Mouse (Mus musculus) T-helper 17 cell (primary cell): Measurements from ENCODE around the gene Rnf157.

Experiments
- in situ Hi-C, 2 experiments: fragments of 300-600 bp; cut with MboI, MseI; formaldehyde crosslinking; loops; 1 replicate in 1 of 2; 2 replicates in 1 of 2; pipeline ENCODE4 v1.15.1; 2025; ENCODE audit warnings: high pct_unique_total_duplicates in 2 of 2

The Rnf157 gene

DNA sequence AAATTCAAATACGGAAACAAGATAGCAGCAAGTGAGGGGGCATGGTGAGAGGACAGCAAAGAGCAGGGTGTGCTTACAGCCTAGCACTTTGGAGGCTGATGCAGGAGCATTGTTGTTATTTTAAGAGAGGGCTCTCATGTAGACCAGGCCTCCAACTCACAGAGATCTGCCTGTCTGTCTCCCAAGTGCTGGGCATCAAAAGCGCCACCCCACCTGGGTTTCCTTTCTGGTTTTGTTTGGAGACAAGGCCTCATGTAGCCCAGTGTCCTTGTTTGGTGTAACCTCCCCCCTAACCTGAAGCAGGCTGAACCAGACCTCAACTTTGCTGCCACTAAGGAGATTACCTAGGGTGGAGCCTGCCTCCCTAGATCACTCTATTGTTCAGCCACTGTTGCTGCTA is 9.7 kb upstream of the Rnf157 start:
- in situ Hi-C loops: loop anchor here (25.0 kb wide), 4 partner anchors 915 to 1915 kb away; partner anchors contain the start of genes Cep295nl (in 1 of the 2), Cyth1 (in 1 of the 2), Nat9 (in 1 of the 2) and Tmem104 (in 1 of the 2)

DNA sequence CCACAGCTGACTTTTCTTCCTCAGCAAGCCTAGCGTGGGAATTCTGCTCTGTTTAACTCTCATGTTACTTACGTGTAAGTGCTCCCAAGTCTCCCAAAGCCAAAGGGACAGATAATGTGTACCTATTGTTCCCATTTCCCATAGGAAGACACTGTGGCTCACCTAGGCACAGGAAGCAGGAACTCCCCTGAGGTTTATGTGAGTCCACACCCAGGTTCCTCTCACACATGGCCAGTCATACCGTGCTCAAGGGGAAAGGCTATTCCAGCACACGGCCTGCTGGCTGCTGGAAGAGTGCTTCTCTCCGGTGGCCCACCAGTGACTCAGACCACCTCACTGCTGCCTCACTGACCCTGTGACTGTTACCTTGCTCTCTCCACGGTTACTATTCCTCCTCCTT is 8.3 kb upstream of the Rnf157 start:
- in situ Hi-C loops: loop anchor here (25.0 kb wide), 4 partner anchors 916 to 1916 kb away; partner anchors contain the start of genes Cep295nl (in 1 of the 2), Cyth1 (in 1 of the 2), Nat9 (in 1 of the 2) and Tmem104 (in 1 of the 2)

DNA sequence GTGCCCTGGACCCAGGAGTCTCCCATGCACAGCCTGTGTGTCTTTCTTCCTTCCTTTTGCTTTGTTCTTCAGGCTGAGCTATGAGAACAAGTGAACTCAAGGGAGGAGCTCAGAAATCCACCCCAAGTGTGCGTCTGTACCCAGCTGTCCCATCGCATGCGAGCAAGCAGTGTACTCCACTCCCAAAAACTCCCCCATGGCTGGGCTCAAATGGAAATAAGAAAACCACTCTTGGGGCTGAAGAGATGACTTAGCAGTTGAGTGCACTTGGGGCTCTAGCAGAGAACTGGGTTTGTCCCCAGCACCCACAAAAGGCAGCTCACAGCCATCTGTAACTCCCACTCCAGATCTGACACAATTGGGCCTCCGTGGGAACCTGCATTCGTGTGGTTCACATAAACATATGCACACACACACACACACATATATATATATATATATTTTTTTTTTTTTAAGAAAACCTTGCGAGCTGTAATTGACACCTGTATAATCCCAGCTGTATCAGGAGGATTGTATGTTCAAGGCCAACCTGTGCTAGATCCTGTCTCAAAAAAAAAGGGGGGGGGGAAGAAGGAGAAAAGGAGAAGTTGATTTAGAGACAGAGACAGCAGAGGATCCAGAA is 6.1 kb upstream of the Rnf157 start:
- in situ Hi-C loops: loop anchor here (25.0 kb wide), 4 partner anchors 918 to 1918 kb away; partner anchors contain the start of genes Cep295nl (in 1 of the 2), Cyth1 (in 1 of the 2), Nat9 (in 1 of the 2) and Tmem104 (in 1 of the 2)

DNA sequence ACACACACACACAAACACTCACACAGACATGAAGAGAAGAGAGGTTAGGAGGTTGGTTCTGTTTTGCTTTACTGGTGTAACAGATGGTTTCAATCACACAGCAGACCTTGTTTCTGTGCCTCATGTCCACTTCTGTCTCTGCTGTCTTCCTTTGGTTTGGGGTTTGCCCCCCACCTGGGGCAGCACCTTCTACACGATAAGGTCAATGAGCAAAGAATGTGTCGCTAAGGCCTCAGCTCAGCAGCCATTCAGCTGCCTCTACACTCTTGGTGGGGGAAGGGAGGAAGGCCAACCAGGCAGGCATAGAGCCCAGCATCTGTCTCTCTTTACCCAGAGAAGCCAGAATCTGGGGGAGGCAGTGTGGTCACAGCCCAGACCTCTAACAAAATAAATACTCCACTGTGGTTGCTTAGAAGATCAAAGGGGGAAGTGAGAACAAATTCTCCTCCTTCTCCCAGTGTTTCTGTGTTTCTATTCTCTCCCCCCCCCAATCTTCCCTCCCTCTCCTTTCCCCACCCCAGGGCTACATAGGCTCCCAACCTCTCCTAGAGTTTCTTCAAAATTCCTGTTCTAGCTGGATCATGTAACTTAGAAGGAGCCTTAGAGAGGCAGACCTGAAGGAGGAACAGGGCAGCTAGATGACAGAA is 5.5 kb upstream of the Rnf157 start:
- in situ Hi-C loops: loop anchor here (25.0 kb wide), 4 partner anchors 919 to 1919 kb away; partner anchors contain the start of genes Cep295nl (in 1 of the 2), Cyth1 (in 1 of the 2), Nat9 (in 1 of the 2) and Tmem104 (in 1 of the 2)

DNA sequence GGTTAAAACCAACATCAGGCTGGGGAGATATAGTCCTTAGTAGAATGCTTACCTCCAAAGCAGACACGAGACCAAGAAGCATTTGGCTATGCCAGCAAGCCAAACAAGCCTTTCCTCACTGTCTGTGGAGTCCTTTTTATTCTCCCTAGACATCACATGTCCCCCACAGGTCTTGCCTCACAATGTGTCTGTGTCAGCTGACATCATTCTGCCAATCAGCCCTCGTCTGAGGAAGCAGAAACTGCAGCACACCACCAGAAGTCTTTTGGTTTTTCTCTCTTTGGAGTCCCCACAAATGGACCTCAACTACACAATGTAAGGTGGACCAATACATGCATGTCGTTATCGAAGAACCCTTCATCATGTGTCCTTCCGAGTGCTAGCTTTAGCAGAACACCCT is 4.2 kb upstream of the Rnf157 start:
- in situ Hi-C loops: loop anchor here (25.0 kb wide), 4 partner anchors 920 to 1920 kb away; partner anchors contain the start of genes Cep295nl (in 1 of the 2), Cyth1 (in 1 of the 2), Nat9 (in 1 of the 2) and Tmem104 (in 1 of the 2)

DNA sequence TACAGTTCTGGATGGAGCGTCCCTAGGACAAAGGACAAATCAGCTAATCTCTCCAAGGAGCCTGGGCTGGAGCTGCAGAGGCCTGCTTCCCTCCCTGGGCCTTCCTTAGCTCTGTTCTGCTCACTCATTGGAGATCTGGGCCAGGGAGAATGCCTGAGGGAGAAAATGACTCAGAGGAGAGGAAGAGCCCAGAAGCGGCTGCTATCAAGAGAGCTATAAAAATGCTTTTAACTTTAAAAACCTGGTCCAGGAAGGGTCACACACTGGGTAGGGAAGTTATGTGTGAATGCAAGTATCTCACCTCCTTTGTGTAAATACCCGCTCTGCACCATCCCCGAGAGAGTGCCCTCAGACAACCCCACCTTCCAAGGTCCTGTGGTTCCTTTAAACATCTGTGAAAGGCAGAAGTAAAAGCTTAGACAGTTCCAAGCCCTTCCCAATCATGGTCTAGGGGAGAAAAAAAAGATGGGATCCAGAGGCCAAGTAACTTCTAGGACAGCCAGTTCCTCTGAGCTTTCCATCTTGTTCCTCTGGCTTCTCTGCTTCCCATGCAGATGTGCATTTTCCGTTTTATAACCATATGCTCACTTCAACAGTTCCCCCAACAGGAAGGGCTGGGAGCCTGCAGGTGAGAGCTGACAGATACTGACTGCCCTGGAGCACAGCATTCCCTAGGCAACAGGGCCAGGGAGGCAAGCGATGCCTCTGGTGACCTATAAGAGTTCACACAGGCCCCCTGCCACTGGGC is 3.5 kb upstream of the Rnf157 start:
- in situ Hi-C loops: loop anchor here (25.0 kb wide), 4 partner anchors 921 to 1921 kb away; partner anchors contain the start of genes Cep295nl (in 1 of the 2), Cyth1 (in 1 of the 2), Nat9 (in 1 of the 2) and Tmem104 (in 1 of the 2)

DNA sequence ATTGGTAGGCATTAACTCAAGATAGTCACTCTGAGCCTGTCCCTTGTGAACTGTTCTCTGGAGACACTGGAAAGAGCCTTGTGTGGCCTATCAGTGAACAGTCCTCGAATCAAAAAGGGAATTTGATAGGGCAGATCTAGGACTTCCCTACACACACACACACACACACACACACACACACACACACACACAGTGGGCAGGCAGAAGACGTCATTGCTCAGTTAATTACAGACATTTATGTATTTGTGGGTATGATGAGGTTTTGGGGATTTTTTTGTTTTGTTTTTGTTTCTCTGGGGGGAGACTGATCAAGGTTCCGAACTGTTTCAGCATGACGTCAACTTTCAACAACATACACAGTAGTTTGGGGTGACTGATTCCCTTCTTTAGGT is 795 bp upstream of the Rnf157 start:
- in situ Hi-C loops: loop anchor here (25.0 kb wide), 4 partner anchors 924 to 1924 kb away; partner anchors contain the start of genes Cep295nl (in 1 of the 2), Cyth1 (in 1 of the 2), Nat9 (in 1 of the 2) and Tmem104 (in 1 of the 2)

DNA sequence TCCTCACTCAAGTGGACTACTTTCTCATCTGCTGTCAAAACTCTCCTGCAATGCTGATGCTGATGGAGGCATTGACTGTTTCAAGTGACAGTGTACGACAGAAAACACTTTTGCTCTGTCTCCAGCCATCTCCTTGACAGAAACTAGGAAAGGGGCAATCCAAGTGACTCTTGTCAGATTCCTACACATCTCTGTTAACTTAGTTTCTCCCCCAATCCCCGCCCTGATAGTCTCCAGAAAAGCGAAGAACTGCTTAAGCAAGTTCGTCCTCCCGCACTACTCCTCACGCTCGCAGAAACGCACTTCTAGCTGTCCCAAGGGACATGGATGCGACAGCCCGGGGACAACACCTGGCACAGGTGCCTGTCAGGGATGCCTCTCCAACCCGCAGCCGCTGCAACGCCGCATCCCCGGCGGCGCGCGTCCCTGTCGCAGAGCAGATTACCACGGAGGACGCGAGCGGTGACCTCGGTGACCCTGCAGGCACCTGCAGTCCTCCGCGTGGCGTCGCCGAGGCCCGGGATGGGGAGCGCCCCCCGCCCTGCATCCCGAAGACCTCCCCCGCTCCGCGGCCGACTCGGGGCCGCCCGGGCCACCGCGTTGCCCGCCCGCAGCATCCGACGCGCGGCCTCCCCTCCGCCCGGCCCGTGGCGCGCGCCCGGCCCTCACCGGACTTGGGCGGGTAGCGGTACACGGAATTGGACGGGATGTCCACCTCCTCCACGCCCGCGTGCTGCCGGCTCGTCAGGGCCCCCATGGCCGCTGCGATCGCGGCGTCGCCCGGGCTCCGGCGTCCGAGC is 604 bp downstream of the Rnf157 start:
- in situ Hi-C loops: loop anchor here (25.0 kb wide), 4 partner anchors 925 to 1925 kb away; partner anchors contain the start of genes Cep295nl (in 1 of the 2), Cyth1 (in 1 of the 2), Nat9 (in 1 of the 2) and Tmem104 (in 1 of the 2)

DNA sequence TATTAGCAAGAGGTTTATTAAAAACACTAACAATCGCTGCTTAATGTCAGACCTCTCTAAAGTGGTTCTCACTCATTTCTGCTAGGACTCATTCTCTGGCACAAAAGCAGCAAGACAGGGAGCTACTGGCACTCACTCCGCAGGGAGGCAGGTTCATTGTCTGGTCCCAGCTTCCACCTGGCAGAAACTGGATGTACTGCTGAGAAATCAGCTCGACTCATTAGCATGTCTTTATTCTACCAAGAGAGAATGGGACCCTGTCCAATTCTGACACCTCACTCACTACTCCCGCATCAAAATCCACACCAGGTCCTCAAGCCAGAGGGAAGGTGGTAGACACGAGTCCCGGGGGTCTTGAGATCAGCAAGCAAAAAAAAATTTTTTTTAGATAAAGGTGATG is 1.2 kb downstream of the Rnf157 start:
- in situ Hi-C loops: loop anchor here (25.0 kb wide), 4 partner anchors 926 to 1926 kb away; partner anchors contain the start of genes Cep295nl (in 1 of the 2), Cyth1 (in 1 of the 2), Nat9 (in 1 of the 2) and Tmem104 (in 1 of the 2)

DNA sequence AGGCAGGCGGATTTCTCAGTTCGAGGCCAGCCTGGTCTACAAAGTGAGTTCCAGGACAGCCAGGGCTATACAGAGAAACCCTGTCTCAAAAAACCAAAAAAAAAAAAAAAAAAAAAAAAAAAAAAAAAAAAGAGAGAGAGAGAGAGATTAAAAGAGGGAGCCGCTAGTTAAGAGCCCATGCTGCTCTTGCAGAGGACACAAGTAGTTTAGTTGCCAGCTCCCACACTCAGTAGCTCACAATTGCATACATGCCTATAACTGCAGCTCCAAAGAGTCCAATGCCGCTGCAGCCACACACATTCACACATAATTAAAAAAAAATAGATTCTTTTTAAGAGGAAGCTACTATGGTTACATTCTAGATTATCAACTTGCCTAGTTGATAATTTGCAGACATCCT is 2.4 kb downstream of the Rnf157 start:
- in situ Hi-C loops: loop anchor here (25.0 kb wide), 4 partner anchors 927 to 1927 kb away; partner anchors contain the start of genes Cep295nl (in 1 of the 2), Cyth1 (in 1 of the 2), Nat9 (in 1 of the 2) and Tmem104 (in 1 of the 2)

DNA sequence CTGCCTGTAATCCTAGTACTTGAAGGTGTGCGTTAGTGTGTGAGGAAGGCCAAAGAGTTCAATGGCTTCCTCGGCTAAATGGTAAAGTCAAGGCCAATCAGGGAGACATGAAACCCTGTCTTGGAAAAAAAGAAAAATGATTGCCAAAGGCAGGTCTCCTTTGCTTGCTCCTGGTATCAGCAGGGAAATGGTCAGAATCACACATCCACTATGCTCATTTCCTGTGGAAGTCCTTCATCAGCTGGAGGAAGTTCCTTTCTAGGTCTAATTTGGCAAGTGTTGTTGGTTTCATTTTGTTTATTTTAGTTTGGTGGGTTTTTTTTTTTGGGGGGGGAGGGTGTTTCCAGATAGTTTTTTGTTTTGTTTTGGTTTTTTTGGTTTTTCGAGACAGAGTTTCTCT is 3.8 kb downstream of the Rnf157 start:
- in situ Hi-C loops: loop anchor here (25.0 kb wide), 4 partner anchors 928 to 1928 kb away; partner anchors contain the start of genes Cep295nl (in 1 of the 2), Cyth1 (in 1 of the 2), Nat9 (in 1 of the 2) and Tmem104 (in 1 of the 2)

DNA sequence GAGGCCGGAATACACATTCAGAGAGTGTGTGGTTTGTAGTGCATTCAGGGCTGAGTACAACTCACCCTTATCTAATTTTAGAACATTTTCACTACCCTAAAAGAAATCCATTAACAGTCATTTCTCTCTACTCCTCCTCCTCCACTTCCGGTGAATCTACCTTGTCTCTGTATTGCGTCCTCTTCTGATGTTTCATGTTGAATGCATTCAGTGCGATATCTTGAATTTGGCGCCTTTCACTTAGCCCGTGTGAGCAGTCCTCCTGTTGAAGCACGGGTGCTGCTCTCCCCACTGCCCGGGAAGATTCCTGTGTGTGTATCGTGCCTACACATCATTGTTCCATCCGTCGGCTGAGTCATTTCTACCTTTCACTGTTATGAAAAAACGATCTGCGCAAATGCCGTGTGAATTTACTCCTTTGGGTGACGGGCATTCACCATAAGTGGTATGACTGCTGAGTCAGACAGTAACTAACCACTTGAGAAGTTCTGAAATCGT is 6.6 kb downstream of the Rnf157 start:
- in situ Hi-C loops: loop anchor here (25.0 kb wide), 4 partner anchors 931 to 1931 kb away; partner anchors contain the start of genes Cep295nl (in 1 of the 2), Cyth1 (in 1 of the 2), Nat9 (in 1 of the 2) and Tmem104 (in 1 of the 2)

DNA sequence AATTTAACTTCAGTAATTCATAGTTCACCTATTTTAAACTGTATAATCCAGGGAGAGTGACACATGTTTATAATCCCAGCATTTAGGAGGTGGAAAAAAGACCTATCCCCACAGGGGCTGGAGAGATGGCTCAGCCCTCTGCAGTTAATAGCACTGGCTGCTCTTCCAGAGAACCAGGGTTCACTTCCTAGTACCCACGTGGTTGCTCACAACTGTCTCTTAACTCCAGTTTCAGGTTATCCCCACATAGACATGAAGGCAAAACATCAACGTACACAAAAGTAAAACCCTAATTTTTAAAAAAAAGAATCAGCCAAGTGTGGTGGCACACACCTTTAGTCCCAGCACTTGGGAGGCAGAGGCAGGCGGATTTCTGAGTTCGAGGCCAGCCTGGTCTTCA is 7.2 kb downstream of the Rnf157 start:
- in situ Hi-C loops: loop anchor here (25.0 kb wide), 4 partner anchors 932 to 1932 kb away; partner anchors contain the start of genes Cep295nl (in 1 of the 2), Cyth1 (in 1 of the 2), Nat9 (in 1 of the 2) and Tmem104 (in 1 of the 2)

DNA sequence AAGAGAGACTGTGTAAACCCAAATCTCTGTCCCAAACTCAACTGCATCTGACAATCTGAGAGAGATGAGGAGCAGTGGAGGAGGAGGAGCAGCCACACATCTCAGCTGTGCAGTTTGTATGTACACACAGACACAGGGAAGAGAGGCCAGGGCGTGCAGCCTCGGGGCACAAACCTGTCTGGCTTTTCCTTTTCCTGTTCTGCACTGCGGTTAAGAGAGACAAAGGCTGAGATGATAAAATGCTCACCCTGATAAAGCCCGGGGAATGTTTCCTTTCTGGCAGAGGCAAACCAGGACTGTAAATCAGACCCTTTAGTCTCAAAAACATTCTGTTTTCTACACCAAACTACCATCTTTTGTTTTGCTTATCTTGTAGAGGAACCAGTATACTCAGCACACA is 12.3 kb downstream of the Rnf157 start:
- in situ Hi-C loops: loop anchor here (25.0 kb wide), 4 partner anchors 937 to 1937 kb away; partner anchors contain the start of genes Cep295nl (in 1 of the 2), Cyth1 (in 1 of the 2), Nat9 (in 1 of the 2) and Tmem104 (in 1 of the 2)

DNA sequence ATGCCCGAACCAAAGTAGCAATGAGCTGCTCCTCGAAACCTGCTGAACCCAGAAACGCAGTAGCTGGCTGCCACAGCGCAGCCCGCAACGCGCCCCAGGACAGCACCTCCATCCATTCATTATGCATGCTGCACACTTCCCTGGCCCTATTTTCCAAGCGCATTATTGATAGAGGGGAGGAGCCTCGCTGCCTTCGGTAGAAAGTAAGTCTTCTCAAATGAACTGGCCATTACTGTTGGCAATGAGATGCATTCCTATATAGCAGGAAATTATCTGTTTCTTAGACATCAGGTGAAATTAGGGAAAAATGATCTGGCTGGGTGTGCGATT is 14.5 kb downstream of the Rnf157 start:
- in situ Hi-C loops: loop anchor here in 1 of 2 experiments (5.0 kb wide), 1 partner anchor 44 kb away; no protein-coding TSS in a partner anchor

DNA sequence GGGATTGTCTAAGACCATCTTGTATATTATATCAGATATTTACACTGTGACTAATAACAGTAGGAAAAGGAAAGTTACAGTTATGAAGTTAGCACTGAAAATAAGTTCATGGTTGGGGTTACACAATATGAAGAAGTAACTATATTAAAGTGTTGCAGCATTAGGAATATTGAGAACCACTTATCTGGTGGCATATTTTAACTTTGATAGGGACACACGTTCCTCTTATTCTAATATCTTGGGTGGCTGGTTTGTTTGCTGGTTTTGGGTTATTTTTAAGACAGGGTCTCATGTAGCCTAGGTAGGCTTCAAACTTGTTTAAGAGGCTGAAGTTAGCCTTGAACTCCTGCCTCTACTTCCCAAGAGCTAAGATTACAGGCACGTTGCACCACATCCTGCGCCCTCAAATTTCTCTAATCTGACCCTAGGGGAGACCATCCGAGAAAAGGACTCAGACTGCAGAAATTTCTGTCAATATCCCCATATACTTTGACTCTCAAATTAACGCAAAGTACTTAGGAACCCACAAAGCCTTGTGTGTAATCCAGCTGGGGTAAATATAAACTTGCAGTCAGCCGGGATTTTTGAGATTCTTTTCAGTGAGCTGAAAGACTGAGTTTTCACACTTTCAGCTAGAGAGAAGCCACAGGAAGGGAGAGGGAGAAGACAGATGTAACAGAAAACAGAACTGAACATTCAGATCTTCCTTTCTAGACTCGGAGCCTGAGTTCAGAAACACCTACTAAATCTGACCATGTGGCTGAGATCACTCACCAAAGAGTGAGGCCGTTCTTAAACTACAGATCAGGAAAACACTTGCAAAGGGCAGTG is 15.1 kb downstream of the Rnf157 start:
- in situ Hi-C loops: loop anchor here in 1 of 2 experiments (5.0 kb wide), 1 partner anchor 45 kb away; no protein-coding TSS in a partner anchor

DNA sequence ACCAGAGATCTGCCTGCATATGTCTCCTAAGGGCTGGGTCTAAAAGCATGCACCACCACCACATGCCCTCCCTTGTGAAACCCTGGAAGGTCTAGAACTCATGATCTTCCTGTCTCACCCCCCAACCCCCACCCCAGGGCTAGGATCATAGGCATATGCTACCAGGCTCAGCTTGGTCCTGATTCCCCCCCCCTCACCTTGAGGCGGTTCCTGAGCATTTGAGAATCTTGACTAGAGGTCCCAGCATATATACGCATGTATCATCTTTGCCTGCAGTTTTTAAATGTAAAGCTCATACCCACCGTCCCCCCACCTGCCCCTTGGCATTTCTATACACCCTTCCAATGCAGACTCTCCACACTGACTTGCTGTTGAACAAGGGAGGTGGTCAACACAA is 15.9 kb downstream of the Rnf157 start:
- in situ Hi-C loops: loop anchor here in 1 of 2 experiments (5.0 kb wide), 1 partner anchor 45 kb away; no protein-coding TSS in a partner anchor
